Mouse (Mus musculus): ENCODE measurements at regions not wholly inside any gene's neighbourhood (a gene's known extent, or its start where the extent isn't known, plus 50 kb on each side); places are given as distances from the start of the nearest gene placed in this dataset.

DNA sequence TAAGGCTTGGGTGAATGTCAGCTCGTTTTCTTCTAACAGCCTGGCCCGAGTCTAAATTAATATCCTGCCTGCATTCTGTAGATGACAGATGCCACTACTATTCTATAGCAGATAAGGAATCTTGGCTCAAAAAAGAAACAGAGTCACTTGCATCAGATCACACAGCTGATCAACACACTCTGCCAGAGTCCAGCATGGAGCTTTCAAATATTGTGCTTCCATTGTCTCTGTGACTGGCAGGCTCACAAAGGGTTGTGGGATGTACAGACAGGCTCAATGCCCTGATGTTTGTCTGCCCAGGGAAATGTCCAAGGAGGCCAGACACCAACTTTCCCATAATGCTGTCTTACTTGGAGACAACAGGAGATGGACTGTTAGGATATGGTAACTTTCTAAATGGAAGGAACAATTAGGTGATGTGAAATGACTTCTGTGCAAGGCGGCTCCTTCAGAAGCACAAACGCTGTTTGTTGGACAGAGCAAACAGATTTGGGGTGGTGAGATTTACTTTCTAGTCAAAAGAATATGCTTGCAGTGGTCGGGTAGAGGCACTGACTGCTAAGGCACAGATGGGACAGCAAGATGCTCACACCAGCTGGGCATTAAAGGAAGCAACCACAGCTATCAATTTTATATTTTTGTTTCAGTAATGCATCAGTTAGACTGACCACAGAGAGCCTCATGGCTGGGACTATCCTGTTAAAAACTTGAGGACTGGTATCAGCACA is 291.6 kb upstream of the Pdzrn3 start:
- TF ChIP-seq CTCF (IDR thresholded peaks at IDR 0.05; ENCODE audit: low read depth, low read length) (no peak), POLR2A (IDR thresholded peaks at IDR 0.05; ENCODE audit: extremely low read depth, insufficient read depth, low read length) (no peak)
